Mouse (Mus musculus) myocyte (in vitro differentiated cells): Measurements from ENCODE around the gene Scgb2b24. TPM values are rescaled to one million over a fixed set of nuclear protein-coding genes. Genes with fewer than 3 reads are reported as not detected.

Source experiments
- H3K27me3 ChIP-seq: one replicate; pipeline ENCODE4 v1.6.1; 2011; ENCODE audit not compliant: control insufficient read depth, insufficient read depth, insufficient read length
- H3K36me3 ChIP-seq: one replicate; pipeline ENCODE4 v1.6.1; 2011; ENCODE audit not compliant: control insufficient read depth, insufficient read depth
- H3K4me2 ChIP-seq: one replicate; pipeline ENCODE4 v1.6.1; 2011; ENCODE audit warnings: low read depth, control low read depth
- H3K4me3 ChIP-seq: one replicate; pipeline ENCODE4 v1.5.1; 2011; ENCODE audit warnings: mild to moderate bottlenecking, control low read depth, moderate library complexity
- H3K79me2 ChIP-seq: one replicate; pipeline ENCODE4 v1.6.1; 2011; ENCODE audit not compliant: control insufficient read depth, insufficient read depth
- H3ac ChIP-seq: one replicate; pipeline ENCODE4 v1.6.1; 2011; ENCODE audit not compliant: control insufficient read depth, insufficient read length
- CEBPB ChIP-seq: IDR thresholded peaks from 2 replicates; pipeline ENCODE4 v1.6.1; 2011; ENCODE audit warnings: mild to moderate bottlenecking, moderate library complexity; ENCODE audit not compliant: poor library complexity, insufficient read depth, severe bottlenecking
- E2F4 ChIP-seq: IDR thresholded peaks from one replicate; pipeline ENCODE4 v1.6.1; 2011; ENCODE audit warnings: mild to moderate bottlenecking, control low read depth, moderate library complexity; ENCODE audit not compliant: insufficient read depth
- MAX ChIP-seq: IDR thresholded peaks from one replicate; pipeline ENCODE4 v1.6.1; 2011; ENCODE audit warnings: low read depth, mild to moderate bottlenecking, control low read depth
- MYOD1 ChIP-seq, 3 experiments: IDR thresholded peaks; one replicate each; pipeline ENCODE4 v1.6.1; 2011; ENCODE audit warnings: control low read depth in 2 of 3, low read depth in 2 of 3, mild to moderate bottlenecking in 2 of 3, moderate library complexity in 1 of 3; ENCODE audit not compliant: insufficient read length in 2 of 3, control insufficient read depth in 1 of 3
- MYOG ChIP-seq, 3 experiments: IDR thresholded peaks; one replicate each; pipeline ENCODE4 v1.6.1; 2011; ENCODE audit warnings: control low read depth in 2 of 3, low read depth in 2 of 3, mild to moderate bottlenecking in 2 of 3; ENCODE audit not compliant: insufficient read length in 2 of 3, control insufficient read depth in 1 of 3, insufficient read depth in 1 of 3
- POLR2A ChIP-seq: IDR thresholded peaks from one replicate; pipeline ENCODE4 v1.6.1; 2011; ENCODE audit warnings: low read depth, mild to moderate bottlenecking, control low read depth, moderate library complexity; ENCODE audit not compliant: insufficient read length
- POLR2AphosphoS2 ChIP-seq: IDR thresholded peaks from one replicate; pipeline ENCODE4 v1.6.1; 2011; ENCODE audit warnings: low read depth, control low read depth; ENCODE audit not compliant: insufficient read length
- REST ChIP-seq: IDR thresholded peaks from one replicate; pipeline ENCODE4 v1.6.1; 2011; ENCODE audit warnings: mild to moderate bottlenecking, control low read depth, moderate library complexity; ENCODE audit not compliant: insufficient read depth, insufficient read length
- SRF ChIP-seq: IDR thresholded peaks from one replicate; pipeline ENCODE4 v1.6.1; 2011; ENCODE audit warnings: low read depth; ENCODE audit not compliant: control insufficient read depth, insufficient read length
- TCF12 ChIP-seq: IDR thresholded peaks from one replicate; pipeline ENCODE4 v1.6.1; 2011; ENCODE audit warnings: mild to moderate bottlenecking, control low read depth; ENCODE audit not compliant: poor library complexity, insufficient read depth, severe bottlenecking
- TCF3 ChIP-seq: IDR thresholded peaks from one replicate; pipeline ENCODE4 v1.6.1; 2011; ENCODE audit warnings: low read depth, control low read depth; ENCODE audit not compliant: insufficient read length
- USF1 ChIP-seq: IDR thresholded peaks from one replicate; pipeline ENCODE4 v1.6.1; 2011; ENCODE audit warnings: low read depth, mild to moderate bottlenecking, control low read depth, moderate library complexity
- polyA plus RNA-seq: library from polyadenylated mRNA; unstranded; fragments of >200 nt; fragmentation: generic; extraction: Trizol; gene quantifications from one replicate; pipeline ENCODE4 v1.2.1, GENCODE M21; 2012; ENCODE audit warnings: missing spikeins

Scgb2b24 gene
- polyA plus RNA-seq = not detected

DNA sequence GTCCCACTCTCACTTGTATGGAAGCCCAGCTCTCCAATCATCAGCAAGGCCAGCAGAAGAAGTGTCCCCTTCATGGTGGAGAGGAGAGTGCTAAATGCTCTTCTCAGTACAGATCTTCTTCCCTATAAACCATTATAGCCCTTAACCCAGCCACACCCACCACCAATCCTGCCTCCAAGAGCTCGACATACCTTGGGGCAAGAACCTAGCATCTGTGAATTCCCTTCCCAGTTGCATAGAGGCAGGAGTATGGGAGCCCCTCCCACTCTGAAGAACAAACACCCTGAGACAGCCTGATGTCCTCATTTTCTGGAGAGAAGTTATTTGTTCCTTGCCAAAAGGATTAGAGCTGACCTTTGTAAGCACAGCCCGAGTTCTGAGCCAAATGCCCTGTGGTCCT, at the start of gene Scgb2b24:
Gene Scgb2b24, minus strand, starts transcription at position 101 of the 400 bp plus-strand sequence.
- Histone ChIP-seq H3K36me3 (no peaks in the 10 kb centered on the region), H3K4me3 (no peak within 1 kb of the TSS), H3K79me2 (no peaks in the 10 kb centered on the region), H3K27me3 (no peaks in the 10 kb centered on the region), H3ac (no peak within 1 kb of the TSS), H3K4me2 (no peak within 1 kb of the TSS)
- no peak for TF ChIP-seq MYOG (IDR thresholded peaks at IDR 0.05; ENCODE audit: control insufficient read depth in 1 of 3, insufficient read depth in 1 of 3, insufficient read length in 2 of 3, low read depth in 2 of 3)
- TF ChIP-seq SRF = no peak
- TF ChIP-seq CEBPB = no peak
- TF ChIP-seq REST = no peak
- TF ChIP-seq POLR2AphosphoS2 = no peak
- TF ChIP-seq MYOD1 (IDR thresholded peaks at IDR 0.05; ENCODE audit: control insufficient read depth in 1 of 3, insufficient read length in 2 of 3, low read depth in 2 of 3) = no peak
- no peak for TF ChIP-seq TCF12
- TF ChIP-seq MAX = no peak
- TF ChIP-seq POLR2A = no peak
- TF ChIP-seq TCF3 = no peak
- no peak for TF ChIP-seq E2F4
- TF ChIP-seq USF1 = no peak

DNA sequence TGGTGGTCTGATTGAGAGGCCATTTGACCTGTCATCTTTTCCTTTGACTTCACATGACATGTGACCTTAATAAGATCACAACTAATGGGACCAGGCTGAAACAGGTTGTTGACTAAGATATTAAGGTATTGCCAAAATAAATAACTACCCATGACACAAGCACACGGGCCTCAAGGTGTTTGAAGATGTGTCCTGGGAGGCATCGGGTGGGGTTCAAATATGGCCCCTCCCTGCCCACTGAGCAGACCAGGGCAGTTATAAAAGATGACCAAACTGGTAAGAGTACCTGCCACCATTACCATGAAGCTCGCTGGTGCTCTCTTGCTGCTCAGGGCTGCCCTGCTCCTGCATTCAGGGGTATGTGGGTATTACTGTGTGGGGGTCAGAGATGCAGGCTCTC, 4.4 kb upstream of the Scgb2b24 start, which contains the start of gene Scgb1b24:
Gene Scgb1b24, plus strand, starts transcription at position 301 of the 400 bp plus-strand sequence.
- TF ChIP-seq MYOD1 (IDR thresholded peaks at IDR 0.05; ENCODE audit: control insufficient read depth in 1 of 3, insufficient read length in 2 of 3, low read depth in 2 of 3) = no peak
- TF ChIP-seq TCF12 = no peak
- TF ChIP-seq POLR2AphosphoS2 = no peak
- TF ChIP-seq E2F4 = no peak
- no peak for TF ChIP-seq CEBPB
- no peak for TF ChIP-seq REST
- no peak for TF ChIP-seq MYOG (IDR thresholded peaks at IDR 0.05; ENCODE audit: control insufficient read depth in 1 of 3, insufficient read depth in 1 of 3, insufficient read length in 2 of 3, low read depth in 2 of 3)
- no peak for TF ChIP-seq POLR2A
- TF ChIP-seq USF1 = no peak
- no peak for TF ChIP-seq MAX
- TF ChIP-seq TCF3 = no peak
- no peak for TF ChIP-seq SRF
- Histone ChIP-seq H3K4me3 (no peak within 1 kb of the TSS), H3K79me2 (no peaks in the 10 kb centered on the region), H3K27me3 (no peaks in the 10 kb centered on the region), H3K4me2 (no peak within 1 kb of the TSS), H3K36me3 (no peaks in the 10 kb centered on the region), H3ac (no peak within 1 kb of the TSS)

DNA sequence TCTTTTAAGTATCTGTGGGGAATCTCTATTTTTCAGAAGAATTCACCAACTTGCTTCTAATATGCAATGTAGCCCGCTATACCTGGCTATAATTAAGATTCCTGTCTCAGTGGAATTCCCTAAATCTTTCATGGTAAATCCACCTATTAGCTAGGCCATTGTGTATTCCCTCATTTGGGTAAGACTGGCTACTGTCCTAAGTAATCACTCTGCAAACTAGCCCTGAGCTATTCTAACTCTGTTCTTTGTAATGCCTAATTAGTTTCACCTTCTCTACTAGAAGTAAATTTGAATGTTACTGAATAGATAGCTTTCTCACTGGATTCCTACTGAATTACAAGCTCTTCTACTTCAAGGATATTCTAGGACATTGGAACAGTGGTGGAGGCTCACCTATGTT, 49.2 kb downstream of the Scgb2b24 start:
- Histone ChIP-seq H3K4me3 (no peak overlapping the region), H3K4me2 (no peak overlapping the region), H3K79me2 (no peaks in the 10 kb centered on the region), H3ac (no peak overlapping the region), H3K36me3 (no peaks in the 10 kb centered on the region), H3K27me3 (no peaks in the 10 kb centered on the region)
- TF ChIP-seq POLR2A (no peak), SRF (no peak), MYOG (IDR thresholded peaks at IDR 0.05; ENCODE audit: control insufficient read depth in 1 of 3, insufficient read depth in 1 of 3, insufficient read length in 2 of 3, low read depth in 2 of 3) (no peak), TCF3 (no peak), MYOD1 (IDR thresholded peaks at IDR 0.05; ENCODE audit: control insufficient read depth in 1 of 3, insufficient read length in 2 of 3, low read depth in 2 of 3) (no peak), E2F4 (no peak), MAX (no peak), REST (no peak), CEBPB (no peak)

Other genes with a start within 250 kb of the Scgb2b24 start
- gene Scgb2b21, start 218.9 kb downstream of the Scgb2b24 start, polyA plus RNA-seq = not detected
- not detected for gene Scgb1b24, start 4.5 kb upstream of the Scgb2b24 start, polyA plus RNA-seq
- gene Scgb2b26, start 205.7 kb upstream of the Scgb2b24 start, polyA plus RNA-seq = not detected